Mouse (Mus musculus) intestine, embryonic 15.5 days (tissue): ENCODE results near the gene Sf3a2. TPM values are rescaled to one million over a fixed set of nuclear protein-coding genes. Genes with fewer than 3 reads are reported as not detected.
"Not testable (repeated sequence)": the region's sequence is repeated elsewhere in the genome, so short reads cannot be mapped to it uniquely, and the experiment has no call there.

ENCODE experiments used
- ATAC-seq: fragments of 200-750 bp; cut with Nextera tagmentation; 2 replicates; pipeline ENCODE4 v1.8.0; 2017; ENCODE audit warnings: moderate TSS enrichment, moderate library complexity
- H3K27ac ChIP-seq: fragments of 300-500 bp; sonication (generic); 2 replicates; pipeline ENCODE4 v1.5.1; 2015; ENCODE audit warnings: mild to moderate bottlenecking, inconsistent platforms
- H3K27me3 ChIP-seq: fragments of 300-500 bp; sonication (generic); replicated peaks from 2 replicates; pipeline ENCODE4 v1.6.1; 2015; ENCODE audit warnings: inconsistent platforms
- H3K36me3 ChIP-seq: fragments of 300-500 bp; sonication (generic); 2 replicates; pipeline ENCODE4 v1.6.1; 2015; ENCODE audit warnings: inconsistent platforms
- H3K4me1 ChIP-seq: fragments of 300-500 bp; sonication (generic); replicated peaks from 2 replicates; pipeline ENCODE4 v1.6.1; 2015; ENCODE audit warnings: inconsistent platforms
- H3K4me2 ChIP-seq: fragments of 300-500 bp; sonication (generic); replicated peaks from 2 replicates; pipeline ENCODE4 v1.6.1; 2015; ENCODE audit warnings: mild to moderate bottlenecking, inconsistent platforms
- H3K4me3 ChIP-seq: fragments of 300-500 bp; sonication (generic); replicated peaks from 2 replicates; pipeline ENCODE4 v1.5.1; 2015; ENCODE audit warnings: inconsistent platforms
- H3K9ac ChIP-seq: fragments of 300-500 bp; sonication (generic); 2 replicates; pipeline ENCODE4 v1.6.1; 2015; ENCODE audit warnings: inconsistent platforms
- H3K9me3 ChIP-seq: fragments of 300-500 bp; sonication (generic); 2 replicates; pipeline ENCODE4 v1.6.1; 2016; ENCODE audit warnings: inconsistent platforms
- WGBS: fragments of 180-500 bp; shearing (Covaris S2); methylation state at CpG from one replicate; pipeline ENCODE4 v1.1.7; 2015; 5-methylcytosine and 5-hydroxymethylcytosine counted together
- polyA plus RNA-seq: library from polyadenylated mRNA; unstranded; fragments of >200 nt; fragmentation: Nextera tagmentation; extraction: Ambion mirVana; gene quantifications from 2 replicates; pipeline ENCODE4 v1.2.1, GENCODE M21; 2015

The Sf3a2 gene
- polyA plus RNA-seq, 1 experiment from 2014 or later, result 69.7 TPM

GRCm38 (mm10) chr10:80808099-80808984, 10.3 kb downstream of the Sf3a2 start:
- Histone ChIP-seq H3K27ac (no peak overlapping the region), H3K36me3 (peaks cover 18% of the 10 kb centered on the region), H3K4me1 (peaks cover 42% of the 10 kb centered on the region), H3K4me2 (peak overlapping the region; percentile 91), H3K27me3 (peaks cover 19% of the 10 kb centered on the region; the same call in 1 of the 2 replicates), H3K9ac (peak overlapping the region; percentile 27; the same call in 1 of the 2 replicates), H3K9me3 (no peaks in the 10 kb centered on the region), H3K4me3 (peak overlapping the region; percentile 16)
- ATAC-seq, result no peak
- WGBS, result 25% methylated on average over 40 of the region's 40 CpGs

- Histone ChIP-seq H3K27me3 (peaks cover 21% of the 10 kb centered on the region; the same call in 1 of the 2 replicates), H3K27ac (no peak overlapping the region), H3K4me1 (peaks cover 42% of the 10 kb centered on the region), H3K4me2 (peak overlapping the region; percentile 50), H3K9ac (peak overlapping the region; percentile 27; the same call in 1 of the 2 replicates), H3K36me3 (peaks cover 10% of the 10 kb centered on the region), H3K4me3 (peak overlapping the region; percentile 16), H3K9me3 (no peaks in the 10 kb centered on the region)
- WGBS, result 12% methylated on average over 18 of the region's 18 CpGs
- no peak for ATAC-seq
Measured at GRCm38 (mm10) chr10:80808985-80809632, 11.1 kb downstream of the Sf3a2 start.

- Histone ChIP-seq H3K4me2 (peak overlapping the region; percentile 27), H3K4me3 (no peak overlapping the region), H3K9me3 (no peaks in the 10 kb centered on the region), H3K27me3 (peaks cover 21% of the 10 kb centered on the region; the same call in 1 of the 2 replicates), H3K4me1 (peaks cover 37% of the 10 kb centered on the region), H3K9ac (no peak overlapping the region), H3K36me3 (peaks cover under 1% of the 10 kb centered on the region; the same call in 1 of the 2 replicates), H3K27ac (no peak overlapping the region)
- WGBS, result 8% methylated on average over 20 of the region's 20 CpGs
- ATAC-seq, result no peak
Measured at GRCm38 (mm10) chr10:80810084-80810483, 12.1 kb downstream of the Sf3a2 start.

DNA sequence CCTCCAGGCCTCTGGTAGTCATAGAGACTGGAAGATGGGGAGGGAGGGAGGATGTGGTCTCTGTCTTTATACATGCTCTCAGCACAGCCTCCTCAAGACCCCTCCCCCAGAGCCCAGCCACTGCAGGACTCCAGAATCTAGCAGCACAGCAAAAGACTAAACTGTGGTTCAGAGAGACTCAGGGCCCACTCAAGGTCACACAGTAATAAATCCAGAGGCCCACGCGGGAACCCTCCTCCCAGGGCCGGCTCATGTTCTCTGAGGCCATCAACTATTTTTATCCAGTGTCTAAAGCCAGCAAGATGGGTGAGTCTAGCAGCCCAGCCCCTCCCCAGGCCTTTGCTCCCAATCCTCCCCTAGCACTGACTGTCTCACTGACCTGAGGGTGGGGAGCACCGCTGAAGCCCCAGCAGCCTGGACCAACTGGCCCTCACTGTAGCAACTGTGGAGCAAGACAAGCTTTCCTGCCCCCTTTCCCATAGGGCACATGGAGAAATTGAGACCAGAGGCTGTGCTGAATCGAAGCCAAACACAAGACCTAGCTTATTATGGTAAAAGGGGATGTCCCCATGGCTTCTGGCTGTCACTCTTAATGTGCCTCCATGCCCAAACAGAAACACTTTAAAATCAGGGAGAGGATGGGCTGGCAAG, 14.5 kb downstream of the Sf3a2 start:
- ATAC-seq, result no peak
- Histone ChIP-seq H3K27me3 (peaks cover 18% of the 10 kb centered on the region; the same call in 1 of the 2 replicates), H3K4me3 (no peak overlapping the region), H3K9me3 (no peaks in the 10 kb centered on the region), H3K27ac (no peak overlapping the region), H3K9ac (peak overlapping the region; percentile 10; the same call in 1 of the 2 replicates), H3K36me3 (no peaks in the 10 kb centered on the region), H3K4me2 (no peak overlapping the region), H3K4me1 (peaks cover 23% of the 10 kb centered on the region)
- 32% methylated on average over 5 of the region's 5 CpGs for WGBS

DNA sequence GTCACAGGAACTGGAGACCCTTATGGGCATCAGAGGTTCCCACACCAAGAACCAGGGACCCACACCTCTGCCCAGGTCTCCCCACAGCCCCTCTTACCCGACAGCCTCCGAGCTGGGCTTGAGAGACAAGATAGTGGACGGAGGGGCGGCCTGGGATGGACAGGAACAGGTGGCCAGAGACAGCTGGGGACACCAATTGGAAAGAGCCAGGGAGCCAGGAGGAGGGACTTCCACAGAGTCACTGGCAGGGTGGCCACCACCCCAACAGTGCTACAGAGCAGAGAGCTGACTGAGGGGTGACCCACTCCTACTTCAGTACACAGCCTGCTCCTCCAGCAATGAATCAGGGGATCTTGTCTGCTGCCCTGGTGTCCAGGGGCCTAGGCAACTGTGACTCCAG, 15.4 kb downstream of the Sf3a2 start, which contains the start of gene Jsrp1:
TSS of gene Jsrp1 (minus strand) at position 133 of the 400 bp plus-strand sequence.
- peak within 1 kb of the TSS; percentile 10; the same call in 1 of the 2 replicates for H3K9ac ChIP-seq
- no peak for ATAC-seq
- H3K4me3 ChIP-seq, result no peak within 1 kb of the TSS
- H3K27ac ChIP-seq, result no peak within 1 kb of the TSS
- H3K9me3 ChIP-seq, result no peaks in the 10 kb centered on the region
- WGBS, result 71% methylated on average over 4 of the region's 4 CpGs
- peaks cover 14% of the 10 kb centered on the region; the same call in 1 of the 2 replicates for H3K27me3 ChIP-seq
- no peaks in the 10 kb centered on the region for H3K36me3 ChIP-seq
- H3K4me1 ChIP-seq, result peaks cover 14% of the 10 kb centered on the region
- H3K4me2 ChIP-seq, result no peak within 1 kb of the TSS

DNA sequence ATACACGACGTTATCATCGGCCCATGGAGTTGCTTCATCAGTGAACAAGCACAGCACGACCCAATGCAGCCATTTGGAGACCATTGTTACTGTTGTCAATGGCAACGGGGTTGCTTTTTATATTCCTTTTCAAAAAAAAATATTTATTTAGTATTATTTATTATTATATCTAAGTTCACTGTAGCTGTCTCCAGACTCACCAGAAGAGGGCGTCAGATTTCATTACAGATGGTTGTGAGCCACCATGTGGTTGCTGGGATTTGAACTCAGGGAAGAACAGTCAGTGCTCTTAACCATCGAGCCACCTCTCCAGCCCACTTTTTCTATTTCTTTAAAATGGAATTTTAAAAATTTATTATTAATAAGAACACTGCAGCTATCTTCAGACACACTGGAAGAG, 16.8 kb downstream of the Sf3a2 start:
- H3K27ac ChIP-seq, result no peak overlapping the region
- 67% methylated on average over 7 of the region's 7 CpGs for WGBS
- H3K4me1 ChIP-seq, result peaks cover 7% of the 10 kb centered on the region
- no peak overlapping the region for H3K4me3 ChIP-seq
- H3K27me3 ChIP-seq, result 0 out of 2 replicates have a peak, but pooled peaks cover 6% of the 10 kb centered on the region
- no peaks in the 10 kb centered on the region for H3K36me3 ChIP-seq
- H3K4me2 ChIP-seq, result no peak overlapping the region
- no peak for ATAC-seq
- H3K9ac ChIP-seq, result no peak overlapping the region
- H3K9me3 ChIP-seq, result no peaks in the 10 kb centered on the region

- H3K36me3 ChIP-seq, H3K9ac ChIP-seq, H3K27ac ChIP-seq, H3K9me3 ChIP-seq, H3K4me3 ChIP-seq, H3K27me3 ChIP-seq, H3K4me2 ChIP-seq, H3K4me1 ChIP-seq, ATAC-seq: not testable (repeated sequence)
- 83% methylated on average over 3 of the region's 3 CpGs for WGBS
Measured at GRCm38 (mm10) chr10:80816303-80816702, 18.3 kb downstream of the Sf3a2 start.

DNA sequence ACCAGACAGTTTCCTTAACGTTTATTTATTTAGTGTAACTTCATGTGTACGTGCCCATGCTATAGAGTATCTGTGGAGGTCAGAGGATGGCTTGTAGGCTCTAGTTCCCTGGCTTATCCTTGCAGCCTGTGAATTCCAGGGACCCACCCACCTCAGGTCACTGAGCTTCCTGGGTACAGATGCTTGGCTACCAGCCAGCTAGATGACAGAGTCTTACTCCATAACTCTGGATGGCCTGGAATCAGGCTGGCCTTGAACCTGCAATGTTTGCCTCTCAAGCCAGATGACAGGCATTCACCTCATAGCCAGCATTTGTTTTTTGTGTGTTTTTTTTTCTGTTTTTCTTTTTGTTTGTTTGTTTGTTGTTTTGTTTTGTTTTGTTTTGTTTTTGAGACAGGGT, 19.2 kb downstream of the Sf3a2 start:
- H3K27me3 ChIP-seq, result 0 out of 2 replicates have a peak, but pooled peaks cover 3% of the 10 kb centered on the region
- no peak overlapping the region for H3K4me3 ChIP-seq
- H3K27ac ChIP-seq, result no peak overlapping the region
- no peaks in the 10 kb centered on the region for H3K36me3 ChIP-seq
- 0 out of 2 replicates have a peak, but pooled peaks cover 3% of the 10 kb centered on the region for H3K4me1 ChIP-seq
- 58% methylated on average over 2 of the region's 2 CpGs for WGBS
- no peak overlapping the region for H3K9ac ChIP-seq
- no peaks in the 10 kb centered on the region for H3K9me3 ChIP-seq
- H3K4me2 ChIP-seq, result no peak overlapping the region
- no peak for ATAC-seq

GRCm38 (mm10) chr10:80817955-80818354, 20.0 kb downstream of the Sf3a2 start:
- not testable (repeated sequence) for H3K4me3 ChIP-seq, H3K4me2 ChIP-seq, H3K9me3 ChIP-seq, H3K27me3 ChIP-seq, H3K36me3 ChIP-seq, H3K27ac ChIP-seq, ATAC-seq, H3K4me1 ChIP-seq, H3K9ac ChIP-seq
- 84% methylated on average over 7 of the region's 7 CpGs for WGBS

DNA sequence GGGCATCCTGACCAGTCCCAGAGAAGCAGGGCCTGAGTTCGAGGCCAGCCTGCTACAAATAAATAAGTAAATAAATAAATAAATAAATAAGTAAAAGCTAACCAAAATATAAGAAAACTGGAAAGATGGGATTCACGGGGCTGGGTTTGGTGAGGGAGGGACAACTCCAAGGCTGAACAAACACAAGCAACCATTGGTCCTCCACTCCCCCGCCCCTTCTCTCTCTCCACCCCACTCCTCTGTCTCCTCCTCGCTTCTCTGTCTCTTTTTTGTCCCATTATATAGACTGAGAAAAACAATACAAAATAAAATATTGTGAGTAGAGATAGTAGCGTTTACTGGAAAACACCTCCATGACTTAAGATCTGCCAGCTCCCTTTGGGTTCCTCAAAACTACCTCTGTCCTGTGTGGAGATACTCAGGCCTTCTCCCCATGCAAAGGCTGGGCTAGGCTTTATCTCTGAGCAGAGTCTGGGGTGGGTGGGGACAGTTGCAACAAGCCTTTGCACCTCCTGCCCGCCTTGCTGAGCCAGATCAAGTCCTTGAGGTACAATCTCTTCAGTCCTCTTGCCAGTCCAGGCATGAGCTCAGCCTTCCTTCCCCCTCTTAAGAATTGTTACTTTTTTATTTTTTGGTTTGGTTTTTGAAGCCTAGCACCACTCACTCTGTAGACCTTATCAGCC, 20.7 kb downstream of the Sf3a2 start:
- ATAC-seq, result peak; percentile 77

DNA sequence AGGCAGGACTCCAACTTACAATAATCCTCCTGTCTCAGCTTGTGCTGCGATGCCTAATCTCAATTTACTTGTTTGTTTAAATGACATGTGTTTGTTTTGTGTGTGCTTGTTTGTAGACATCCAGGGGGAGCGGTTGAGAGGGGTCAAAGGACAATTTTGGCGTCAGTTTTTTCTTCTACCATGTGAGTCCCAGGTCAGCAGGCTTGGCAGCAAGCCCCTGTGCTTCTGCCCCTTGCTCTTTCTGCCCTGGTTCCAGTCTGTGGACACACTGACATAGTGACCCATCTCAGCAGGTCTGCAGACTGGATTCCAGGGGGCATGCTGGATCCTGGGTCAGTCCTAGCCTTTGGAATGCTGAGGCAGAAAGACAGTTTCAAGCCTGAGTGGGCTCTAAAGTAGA, 21.4 kb downstream of the Sf3a2 start:
- Histone ChIP-seq H3K4me3 (no peak overlapping the region), H3K9ac (no peak overlapping the region), H3K27ac (no peak overlapping the region), H3K9me3 (no peaks in the 10 kb centered on the region), H3K4me2 (no peak overlapping the region), H3K4me1 (0 out of 2 replicates have a peak, but pooled peaks cover 3% of the 10 kb centered on the region), H3K27me3 (no peaks in the 10 kb centered on the region), H3K36me3 (no peaks in the 10 kb centered on the region)
- WGBS, result 36% methylated on average over 3 of the region's 3 CpGs
- no peak for ATAC-seq

More for the DNA sequence above, 20.7 kb downstream of the Sf3a2 start:
- H3K4me2 ChIP-seq, result no peak overlapping the region
- WGBS, result 51% methylated on average over 6 of the region's 6 CpGs
- no peak overlapping the region for H3K27ac ChIP-seq
- no peaks in the 10 kb centered on the region for H3K9me3 ChIP-seq
- H3K36me3 ChIP-seq, result no peaks in the 10 kb centered on the region
- H3K4me3 ChIP-seq, result no peak overlapping the region
- no peaks in the 10 kb centered on the region for H3K27me3 ChIP-seq
- H3K4me1 ChIP-seq, result 0 out of 2 replicates have a peak, but pooled peaks cover 3% of the 10 kb centered on the region
- H3K9ac ChIP-seq, result no peak overlapping the region
